ENCODE assay signal across 10 mouse cellular contexts in the genomic region with DNA sequence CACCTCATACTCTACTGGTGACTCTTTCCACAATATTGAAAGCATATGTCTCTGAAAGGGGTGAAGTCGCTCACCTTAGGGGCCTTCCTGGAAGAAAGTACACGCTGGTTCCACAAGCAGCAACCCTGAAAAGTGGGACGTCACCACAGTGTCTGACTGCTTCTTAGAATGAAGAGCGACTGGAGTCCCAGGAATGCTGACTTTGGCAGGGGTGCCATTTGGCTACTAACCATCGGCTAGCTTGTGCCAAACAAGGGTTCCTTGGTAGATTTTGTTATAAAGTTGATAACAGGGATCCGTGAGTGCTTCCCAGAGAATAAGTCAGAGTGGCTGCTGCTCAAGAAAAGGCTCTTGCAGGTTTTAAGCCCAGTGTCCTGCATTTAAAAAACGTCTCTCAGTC. TPM values are rescaled to one million over a fixed set of nuclear protein-coding genes. Genes with fewer than 3 reads are reported as not detected.
A peak's percentile ranks its signal among the peaks of the same experiment; 100 is the strongest.
DNase-seq lines count a peak whose midpoint lies in the region; ATAC-seq and TF ChIP-seq lines count a peak whose summit lies in the region.
"Had no signal": no experiment of that assay in that cellular context is flagged by ENCODE, and none has a peak within 500 bp of the region (broad histone marks: within the 10 kb centered on the region; RNA-seq: fewer than 3 reads in every experiment).

No protein-coding gene starts in this region.

- no peak overlapping the region for H3K9ac ChIP-seq in kidney, embryonic 14.5 days (ENCODE audit: low read depth, low read length)
- H3K9ac ChIP-seq in kidney, postnatal 0 days (ENCODE audit: low read depth, low read length): no peak overlapping the region
- H3K9ac ChIP-seq in forebrain, embryonic 12.5 days: no peak overlapping the region
- H3K9ac ChIP-seq: liver, embryonic 14.5 days; midbrain, embryonic 13.5 days had no signal

- peaks cover 3% of the 10 kb centered on the region; the same call in 1 of the 2 replicates for H3K9me3 ChIP-seq in kidney, embryonic 14.5 days (ENCODE audit: control insufficient read depth, low read length)
- H3K9me3 ChIP-seq in kidney, postnatal 0 days (replicated peaks; ENCODE audit: low read length): no peaks in the 10 kb centered on the region
- no peaks in the 10 kb centered on the region for H3K9me3 ChIP-seq in forebrain, embryonic 12.5 days
- H3K9me3 ChIP-seq: midbrain, embryonic 13.5 days had no signal

- no peak for ATAC-seq in kidney, embryonic 14.5 days (ENCODE audit: low FRiP score, low TSS enrichment)
- ATAC-seq in kidney, postnatal 0 days (replicated peaks; ENCODE audit: low FRiP score, low read depth): no peak
- ATAC-seq in forebrain, embryonic 12.5 days (ENCODE audit: low FRiP score): no peak
- ATAC-seq: midbrain, embryonic 13.5 days had no signal

- peaks cover 6% of the 10 kb centered on the region; the same call in 1 of the 2 replicates for H3K27me3 ChIP-seq in kidney, embryonic 14.5 days (ENCODE audit: control insufficient read depth, insufficient read depth, low read length)
- no peaks in the 10 kb centered on the region for H3K27me3 ChIP-seq in kidney, postnatal 0 days (ENCODE audit: insufficient read depth, low read length)
- H3K27me3 ChIP-seq in forebrain, embryonic 12.5 days: peaks cover 24% of the 10 kb centered on the region

- peaks cover 32% of the 10 kb centered on the region for H3K4me1 ChIP-seq in kidney, embryonic 14.5 days (ENCODE audit: control insufficient read depth, insufficient read depth, low read length)
- H3K4me1 ChIP-seq in kidney, postnatal 0 days (replicated peaks; ENCODE audit: insufficient read depth, low read length): peaks cover 18% of the 10 kb centered on the region
- peaks cover 27% of the 10 kb centered on the region for H3K4me1 ChIP-seq in forebrain, embryonic 12.5 days

- no peaks in the 10 kb centered on the region for H3K36me3 ChIP-seq in kidney, embryonic 14.5 days (ENCODE audit: control insufficient read depth, insufficient read depth, low read length)
- H3K36me3 ChIP-seq in kidney, postnatal 0 days (ENCODE audit: insufficient read depth, low read length): no peaks in the 10 kb centered on the region
- no peaks in the 10 kb centered on the region for H3K36me3 ChIP-seq in forebrain, embryonic 12.5 days (replicated peaks)
- H3K36me3 ChIP-seq: midbrain, embryonic 13.5 days had no signal

- peak overlapping the region; percentile 15; the same call in 1 of the 2 replicates for H3K27ac ChIP-seq in kidney, embryonic 14.5 days (ENCODE audit: low read depth, low read length)
- no peak overlapping the region for H3K27ac ChIP-seq in kidney, postnatal 0 days
- H3K27ac ChIP-seq in forebrain, embryonic 12.5 days: no peak overlapping the region
- H3K27ac ChIP-seq: liver, embryonic 14.5 days; midbrain, embryonic 13.5 days had no signal

- H3K4me3 ChIP-seq in kidney, embryonic 14.5 days (ENCODE audit: low read length): no peak overlapping the region
- no peak overlapping the region for H3K4me3 ChIP-seq in kidney, postnatal 0 days (replicated peaks; ENCODE audit: low read depth, low read length)
- no peak overlapping the region for H3K4me3 ChIP-seq in forebrain, embryonic 12.5 days (replicated peaks)
- H3K4me3 ChIP-seq: midbrain, embryonic 13.5 days had no signal

- DNase-seq in kidney, adult 9 months: no peak
- DNase-seq in adrenal gland, postnatal 25 days: peak; percentile 29
- peak; percentile 30 for DNase-seq in gastrocnemius, postnatal 25 days
- no peak for DNase-seq in kidney, postnatal 0 days (ENCODE audit: low spot score)
- DNase-seq in right cerebral cortex, postnatal 36 days (ENCODE audit: low spot score in 2 of 2): no peak
- DNase-seq: retina, postnatal 1 day had no signal

- 25% methylated on average over 7 of the region's 7 CpGs for WGBS in kidney, embryonic 14.5 days
- 29% methylated on average over 7 of the region's 7 CpGs for WGBS in kidney, postnatal 0 days
- 77% methylated on average over 7 of the region's 7 CpGs for WGBS in forebrain, embryonic 12.5 days

- H3K4me2 ChIP-seq in kidney, embryonic 14.5 days (replicated peaks; ENCODE audit: low read depth, low read length): peak overlapping the region; percentile 12; the same call in 1 of the 2 replicates
- H3K4me2 ChIP-seq in kidney, postnatal 0 days (ENCODE audit: low read length): 0 out of 2 replicates have a peak overlapping the region, but pooled peaks have one; percentile 13
- no peak overlapping the region for H3K4me2 ChIP-seq in forebrain, embryonic 12.5 days
- H3K4me2 ChIP-seq: midbrain, embryonic 13.5 days had no signal

- TF ChIP-seq CTCF in kidney, postnatal 0 days (IDR thresholded peaks at IDR 0.05; ENCODE audit: low read depth): no peak

RNA-seq across cellular contexts. Expression of gene Igf1, which starts 4.8 kb away (rescaled TPM):
- polyA plus RNA-seq in kidney, embryonic 14.5 days (2014; fragmentation: Nextera tagmentation; extraction: Ambion mirVana): 24.5 and 28.2 TPM in 2 replicates
- total RNA-seq in adrenal gland, postnatal 25 days (2021): 8.0 and 13.0 TPM in 2 replicates
- total RNA-seq in gastrocnemius, postnatal 25 days (2021): 10 to 100 TPM; 29.5 to 30.2 TPM
- polyA plus RNA-seq in kidney, postnatal 0 days (2015; fragmentation: Nextera tagmentation; extraction: Ambion mirVana): 23.1 and 24.0 TPM in 2 replicates
- 6.7 and 11.0 TPM in 2 replicates for polyA plus RNA-seq in forebrain, embryonic 12.5 days (2016; fragmentation: Nextera tagmentation; extraction: Ambion mirVana)

Comparison
In these comparisons a context has a peak if more than half of its experiments do, and no peak if none do; other contexts are left out.
1. DNase-seq: peak in adrenal gland, postnatal 25 days (single experiment) and gastrocnemius, postnatal 25 days (single experiment); none in kidney, adult 9 months (single experiment), kidney, postnatal 0 days (single experiment) and right cerebral cortex, postnatal 36 days (0 of 2).